Mouse (Mus musculus) liver, embryonic 12.5 days (tissue): ENCODE results near the gene Col8a2. TPM values are rescaled to one million over a fixed set of nuclear protein-coding genes. Genes with fewer than 3 reads are reported as not detected.
A peak's percentile ranks its signal among the peaks of the same experiment; 100 is the strongest.

ENCODE experiments used
- ATAC-seq: fragments of 200-750 bp; cut with Nextera tagmentation; 2 replicates; pipeline ENCODE4 v1.8.0; 2017; ENCODE audit warnings: moderate number of reproducible peaks, mild to moderate bottlenecking, moderate library complexity
- H3K27ac ChIP-seq: fragments of 300-500 bp; sonication (generic); 2 replicates; pipeline ENCODE4 v1.5.1; 2016; ENCODE audit warnings: mild to moderate bottlenecking
- H3K27me3 ChIP-seq: fragments of 300-500 bp; sonication (generic); replicated peaks from 2 replicates; pipeline ENCODE4 v1.6.1; 2016; ENCODE audit warnings: mild to moderate bottlenecking, moderate library complexity
- H3K36me3 ChIP-seq: fragments of 300-500 bp; sonication (generic); 2 replicates; pipeline ENCODE4 v1.6.1; 2016; ENCODE audit warnings: mild to moderate bottlenecking, moderate library complexity
- H3K4me1 ChIP-seq: fragments of 300-500 bp; sonication (generic); 2 replicates; pipeline ENCODE4 v1.6.1; 2016
- H3K4me2 ChIP-seq: fragments of 300-500 bp; sonication (generic); 2 replicates; pipeline ENCODE4 v1.6.1; 2016; ENCODE audit warnings: mild to moderate bottlenecking, moderate library complexity
- H3K4me3 ChIP-seq: fragments of 300-500 bp; sonication (generic); 2 replicates; pipeline ENCODE4 v1.5.1; 2016; ENCODE audit warnings: mild to moderate bottlenecking, moderate library complexity
- H3K9ac ChIP-seq: fragments of 300-500 bp; sonication (generic); 2 replicates; pipeline ENCODE4 v1.6.1; 2016; ENCODE audit warnings: mild to moderate bottlenecking, moderate library complexity
- H3K9me3 ChIP-seq: fragments of 300-500 bp; sonication (generic); replicated peaks from 2 replicates; pipeline ENCODE4 v1.6.1; 2016; ENCODE audit warnings: mild to moderate bottlenecking, moderate library complexity
- WGBS: fragments of 180-500 bp; shearing (Covaris S2); methylation state at CpG from one replicate; pipeline ENCODE4 v1.1.7; 2016; ENCODE audit not compliant: insufficient replicate concordance; 5-methylcytosine and 5-hydroxymethylcytosine counted together
- polyA plus RNA-seq: library from polyadenylated mRNA; unstranded; fragments of >200 nt; fragmentation: Nextera tagmentation; extraction: Ambion mirVana; gene quantifications from 2 replicates; pipeline ENCODE4 v1.2.1, GENCODE M21; 2016

The Col8a2 gene
- polyA plus RNA-seq, 1 experiment from 2014 or later: 1.8 TPM

- 70% methylated on average over 6 of the region's 6 CpGs for WGBS
- ATAC-seq: no peak
These were observed 19.5 kb downstream of the Col8a2 start for GRCm38 (mm10) chr4:126306058-126306457.

DNA sequence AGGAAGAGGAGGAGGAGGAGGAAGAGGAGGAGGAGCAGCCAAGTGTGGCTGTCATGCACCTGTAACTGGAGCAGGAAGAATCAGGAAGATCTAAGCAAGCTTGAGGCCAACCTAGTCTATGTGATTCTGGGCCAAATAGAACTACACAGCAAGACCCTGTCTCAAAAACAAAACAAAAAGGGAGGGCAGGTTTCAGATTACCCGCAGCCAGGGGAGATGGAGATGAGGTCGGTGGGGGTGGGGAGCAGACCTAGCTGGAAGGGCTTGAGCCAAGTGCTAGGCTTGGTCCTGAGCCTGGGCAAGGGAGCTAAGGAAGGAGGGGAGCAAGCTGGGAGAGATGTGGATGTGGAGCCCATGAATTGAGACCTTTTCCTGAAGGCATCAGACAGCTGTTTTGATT lies 20.2 kb downstream of the Col8a2 start:
- Histone ChIP-seq H3K4me3 (no peak overlapping the region), H3K4me2 (no peak overlapping the region), H3K27me3 (peaks cover 33% of the 10 kb centered on the region), H3K27ac (no peak overlapping the region), H3K4me1 (no peaks in the 10 kb centered on the region), H3K36me3 (no peaks in the 10 kb centered on the region), H3K9ac (no peak overlapping the region), H3K9me3 (0 out of 2 replicates have a peak, but pooled peaks cover 4% of the 10 kb centered on the region)
- WGBS: 10% methylated on average over 2 of the region's 2 CpGs
- ATAC-seq: no peak

More at GRCm38 (mm10) chr4:126306058-126306457, 19.5 kb downstream of the Col8a2 start:
- Histone ChIP-seq H3K4me3 (no peak overlapping the region), H3K36me3 (no peaks in the 10 kb centered on the region), H3K9ac (no peak overlapping the region), H3K27ac (no peak overlapping the region), H3K27me3 (peaks cover 41% of the 10 kb centered on the region), H3K9me3 (0 out of 2 replicates have a peak, but pooled peaks cover 4% of the 10 kb centered on the region), H3K4me1 (peaks cover 4% of the 10 kb centered on the region; the same call in 1 of the 2 replicates), H3K4me2 (no peak overlapping the region)

- Histone ChIP-seq H3K4me3 (no peak overlapping the region), H3K4me1 (no peaks in the 10 kb centered on the region), H3K27me3 (peaks cover 8% of the 10 kb centered on the region), H3K36me3 (peaks cover 3% of the 10 kb centered on the region; the same call in 1 of the 2 replicates), H3K9ac (no peak overlapping the region), H3K9me3 (0 out of 2 replicates have a peak, but pooled peaks cover 4% of the 10 kb centered on the region), H3K27ac (no peak overlapping the region), H3K4me2 (peak overlapping the region; percentile 45)
- ATAC-seq: peak; percentile 28
- WGBS: 20% methylated on average over 20 of the region's 20 CpGs
These were observed 22.8 kb downstream of the Col8a2 start for GRCm38 (mm10) chr4:126309211-126309921.

GRCm38 (mm10) chr4:126309922-126310309 lies 23.3 kb downstream of the Col8a2 start:
- Histone ChIP-seq H3K9ac (no peak overlapping the region), H3K36me3 (peaks cover 8% of the 10 kb centered on the region), H3K9me3 (0 out of 2 replicates have a peak, but pooled peaks cover 4% of the 10 kb centered on the region), H3K4me3 (no peak overlapping the region), H3K27ac (no peak overlapping the region), H3K27me3 (peaks cover 6% of the 10 kb centered on the region), H3K4me2 (peak overlapping the region; percentile 45), H3K4me1 (no peaks in the 10 kb centered on the region)
- WGBS: 3% methylated on average over 7 of the region's 7 CpGs
- peak; percentile 40 for ATAC-seq

DNA sequence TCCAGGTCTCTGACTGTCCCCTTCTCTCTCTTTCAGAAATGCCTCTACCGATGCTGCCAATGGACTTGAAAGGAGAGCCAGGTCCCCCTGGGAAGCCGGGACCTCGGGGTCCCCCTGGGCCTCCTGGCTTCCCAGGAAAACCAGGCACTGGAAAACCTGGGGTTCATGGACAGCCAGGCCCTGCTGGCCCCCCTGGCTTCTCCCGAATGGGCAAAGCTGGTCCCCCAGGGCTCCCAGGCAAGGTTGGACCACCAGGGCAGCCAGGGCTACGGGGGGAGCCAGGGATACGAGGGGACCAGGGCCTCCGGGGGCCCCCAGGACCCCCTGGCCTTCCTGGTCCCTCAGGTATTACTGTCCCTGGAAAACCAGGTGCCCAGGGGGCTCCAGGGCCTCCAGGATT lies 23.8 kb downstream of the Col8a2 start:
- H3K27me3 ChIP-seq: peaks cover 6% of the 10 kb centered on the region
- no peak for ATAC-seq
- WGBS: 59% methylated on average over 7 of the region's 7 CpGs
- H3K4me3 ChIP-seq: no peak overlapping the region
- H3K9me3 ChIP-seq: 0 out of 2 replicates have a peak, but pooled peaks cover 4% of the 10 kb centered on the region
- H3K27ac ChIP-seq: no peak overlapping the region
- H3K4me2 ChIP-seq: no peak overlapping the region
- peaks cover 13% of the 10 kb centered on the region for H3K36me3 ChIP-seq
- H3K9ac ChIP-seq: no peak overlapping the region
- H3K4me1 ChIP-seq: no peaks in the 10 kb centered on the region

DNA sequence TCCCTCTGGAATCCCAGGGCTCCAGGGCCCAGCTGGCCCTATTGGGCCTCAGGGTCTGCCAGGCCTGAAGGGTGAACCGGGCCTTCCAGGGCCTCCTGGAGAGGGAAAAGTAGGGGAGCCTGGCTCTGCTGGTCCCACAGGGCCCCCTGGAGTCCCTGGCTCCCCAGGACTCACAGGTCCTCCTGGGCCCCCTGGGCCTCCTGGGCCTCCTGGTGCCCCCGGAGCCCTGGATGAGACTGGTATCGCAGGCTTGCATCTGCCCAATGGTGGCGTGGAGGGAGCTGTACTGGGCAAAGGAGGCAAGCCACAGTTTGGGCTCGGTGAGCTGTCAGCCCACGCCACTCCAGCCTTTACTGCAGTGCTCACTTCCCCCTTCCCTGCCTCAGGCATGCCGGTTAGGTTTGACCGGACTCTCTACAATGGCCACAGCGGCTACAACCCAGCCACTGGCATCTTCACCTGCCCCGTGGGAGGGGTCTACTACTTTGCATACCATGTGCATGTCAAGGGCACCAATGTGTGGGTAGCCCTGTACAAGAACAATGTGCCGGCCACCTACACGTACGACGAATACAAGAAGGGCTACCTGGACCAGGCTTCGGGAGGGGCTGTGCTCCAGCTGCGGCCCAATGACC lies 25.1 kb downstream of the Col8a2 start:
- WGBS: 75% methylated on average over 16 of the region's 16 CpGs
- no peaks in the 10 kb centered on the region for H3K4me1 ChIP-seq

GRCm38 (mm10) chr4:126313202-126313601 lies 26.6 kb downstream of the Col8a2 start:
- Histone ChIP-seq H3K36me3 (peaks cover 41% of the 10 kb centered on the region), H3K4me1 (no peaks in the 10 kb centered on the region), H3K9ac (no peak overlapping the region), H3K4me2 (no peak overlapping the region), H3K27me3 (no peaks in the 10 kb centered on the region; the same call in 1 of the 2 replicates), H3K4me3 (no peak overlapping the region), H3K9me3 (no peaks in the 10 kb centered on the region), H3K27ac (no peak overlapping the region)
- ATAC-seq: no peak
- 28% methylated on average over 5 of the region's 5 CpGs for WGBS

More for the DNA sequence above, 25.1 kb downstream of the Col8a2 start:
- Histone ChIP-seq H3K4me2 (no peak overlapping the region), H3K9me3 (no peaks in the 10 kb centered on the region), H3K27ac (no peak overlapping the region), H3K4me3 (no peak overlapping the region), H3K27me3 (peaks cover 6% of the 10 kb centered on the region), H3K9ac (no peak overlapping the region), H3K36me3 (peaks cover 26% of the 10 kb centered on the region)
- no peak for ATAC-seq

DNA sequence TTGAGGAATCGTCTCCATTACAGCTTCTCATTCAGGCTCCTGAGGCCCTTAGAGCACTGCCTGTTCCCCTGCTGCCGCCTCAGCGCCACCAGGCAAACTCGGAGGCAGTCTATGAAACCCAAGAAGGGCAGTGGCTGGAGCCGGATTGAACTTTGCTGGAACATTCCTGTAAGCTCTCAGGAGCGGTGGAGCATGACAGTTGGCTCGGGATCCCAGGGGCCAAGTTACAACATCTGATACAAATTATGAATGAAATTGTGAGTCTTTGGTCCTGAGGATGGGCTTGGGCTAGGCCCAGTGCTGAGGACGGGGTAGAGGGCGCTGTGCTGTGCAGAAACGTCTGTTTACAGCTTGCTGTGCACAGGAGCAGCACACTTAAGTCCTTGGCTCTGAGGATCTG lies 27.8 kb downstream of the Col8a2 start:
- Histone ChIP-seq H3K36me3 (peaks cover 48% of the 10 kb centered on the region), H3K9me3 (no peaks in the 10 kb centered on the region), H3K4me1 (no peaks in the 10 kb centered on the region; the same call in 1 of the 2 replicates), H3K27me3 (no peaks in the 10 kb centered on the region), H3K27ac (no peak overlapping the region), H3K4me3 (no peak overlapping the region), H3K9ac (no peak overlapping the region), H3K4me2 (no peak overlapping the region)
- ATAC-seq: no peak
- 67% methylated on average over 10 of the region's 10 CpGs for WGBS

GRCm38 (mm10) chr4:126315931-126316330 lies 29.3 kb downstream of the Col8a2 start:
- Histone ChIP-seq H3K27ac (no peak overlapping the region), H3K9me3 (no peaks in the 10 kb centered on the region), H3K4me3 (no peak overlapping the region), H3K4me1 (peaks cover 15% of the 10 kb centered on the region), H3K9ac (no peak overlapping the region), H3K36me3 (peaks cover 48% of the 10 kb centered on the region), H3K27me3 (no peaks in the 10 kb centered on the region), H3K4me2 (no peak overlapping the region)
- ATAC-seq: no peak
- 47% methylated on average over 5 of the region's 5 CpGs for WGBS

GRCm38 (mm10) chr4:126316443-126317040 lies 29.9 kb downstream of the Col8a2 start:
- no peak for ATAC-seq
- H3K36me3 ChIP-seq: peaks cover 48% of the 10 kb centered on the region
- H3K9ac ChIP-seq: no peak overlapping the region
- no peak overlapping the region for H3K4me3 ChIP-seq
- no peaks in the 10 kb centered on the region for H3K9me3 ChIP-seq
- no peaks in the 10 kb centered on the region for H3K27me3 ChIP-seq
- H3K4me2 ChIP-seq: no peak overlapping the region
- WGBS: 87% methylated on average over 13 of the region's 13 CpGs
- no peak overlapping the region for H3K27ac ChIP-seq
- H3K4me1 ChIP-seq: peaks cover 17% of the 10 kb centered on the region

- Histone ChIP-seq H3K27me3 (peaks cover 28% of the 10 kb centered on the region), H3K4me2 (peak overlapping the region; percentile 96), H3K4me3 (0 out of 2 replicates have a peak overlapping the region, but pooled peaks have one; percentile 89), H3K9ac (peak overlapping the region; percentile 87; the same call in 1 of the 2 replicates), H3K36me3 (peaks cover 40% of the 10 kb centered on the region), H3K27ac (no peak overlapping the region), H3K4me1 (peaks cover 22% of the 10 kb centered on the region), H3K9me3 (no peaks in the 10 kb centered on the region)
- 76% methylated on average over 6 of the region's 6 CpGs for WGBS
- no peak for ATAC-seq
These were observed 33.2 kb downstream of the Col8a2 start for GRCm38 (mm10) chr4:126319806-126320205.
